Mouse (Mus musculus): ENCODE measurements around the gene Nemf. TPM values are rescaled to one million over a fixed set of nuclear protein-coding genes. Genes with fewer than 3 reads are reported as not detected.
"Not testable (repeated sequence)": the region's sequence is repeated elsewhere in the genome, so short reads cannot be mapped to it uniquely, and the experiment has no call there.

The Nemf gene
- total and polyA plus RNA-seq, 2 experiments: 2.2 to 14.6 TPM

- Histone ChIP-seq H3K9ac (ENCODE audit: low read depth, low read length) (no peak overlapping the region), H3K4me3 (ENCODE audit: insufficient read depth, low read depth, low read length) (no peak overlapping the region), H3K36me3 (ENCODE audit: control insufficient read depth, insufficient read depth, low read length) (no peaks in the 10 kb centered on the region), H3K4me1 (ENCODE audit: control insufficient read depth, insufficient read depth, low read length) (peaks cover 5% of the 10 kb centered on the region; the same call in 1 of the 2 replicates), H3K27me3 (ENCODE audit: control insufficient read depth, insufficient read depth, low read length) (no peaks in the 10 kb centered on the region), H3K27ac (replicated peaks; ENCODE audit: insufficient read depth, low read depth, low read length) (no peak overlapping the region), H3K79me2 (ENCODE audit: control insufficient read depth, insufficient read depth, low read length) (no peaks in the 10 kb centered on the region)
- TF ChIP-seq CTCF (IDR thresholded peaks at IDR 0.05; ENCODE audit: low read depth, low read length) (no peak), POLR2A (IDR thresholded peaks at IDR 0.05; ENCODE audit: extremely low read depth, insufficient read depth, low read length) (no peak)
- DNase-seq (ENCODE audit: extremely low read depth, low read depth, low spot score): no peak
- whole genome bisulfite sequencing: 45% methylated on average over 4 of the region's 4 CpGs
Measured at GRCm38 (mm10) chr12:69362388-69362787, 5.4 kb upstream of the Nemf start.

- 8% methylated on average over 10 of the region's 10 CpGs for WGBS
Measured at GRCm38 (mm10) chr12:69361919-69362318, 5.0 kb upstream of the Nemf start.

GRCm38 (mm10) chr12:69360997-69361899, 4.3 kb upstream of the Nemf start:
- not testable (repeated sequence) for H3K4me1 ChIP-seq (ENCODE audit: control insufficient read depth, insufficient read depth, low read length); H3K27me3 ChIP-seq (ENCODE audit: control insufficient read depth, insufficient read depth, low read length); H3K36me3 ChIP-seq (ENCODE audit: control insufficient read depth, insufficient read depth, low read length); H3K79me2 ChIP-seq (ENCODE audit: control insufficient read depth, insufficient read depth, low read length)
- peak; percentile 90 for DNase-seq (ENCODE audit: extremely low read depth, low read depth, low spot score)
- Histone ChIP-seq H3K4me3 (ENCODE audit: insufficient read depth, low read depth, low read length) (peak overlapping the region; percentile 55), H3K9ac (ENCODE audit: low read depth, low read length) (peak overlapping the region; percentile 73), H3K27ac (replicated peaks; ENCODE audit: insufficient read depth, low read depth, low read length) (peak overlapping the region; percentile 77)
- TF ChIP-seq POLR2A (IDR thresholded peaks at IDR 0.05; ENCODE audit: extremely low read depth, insufficient read depth, low read length): 0 out of 2 replicates have a peak, but pooled peaks have one; percentile 36
- under 1% methylated on average over 42 of the region's 50 CpGs for WGBS

More at GRCm38 (mm10) chr12:69361919-69362318, 5.0 kb upstream of the Nemf start:
- no peak for DNase-seq (ENCODE audit: extremely low read depth, low read depth, low spot score)
- H3K36me3 ChIP-seq (ENCODE audit: control insufficient read depth, insufficient read depth, low read length): no peaks in the 10 kb centered on the region
- no peak for TF ChIP-seq CTCF (IDR thresholded peaks at IDR 0.05; ENCODE audit: low read depth, low read length)
- TF ChIP-seq POLR2A (IDR thresholded peaks at IDR 0.05; ENCODE audit: extremely low read depth, insufficient read depth, low read length): no peak
- H3K79me2 ChIP-seq (ENCODE audit: control insufficient read depth, insufficient read depth, low read length): no peaks in the 10 kb centered on the region
- H3K27ac ChIP-seq (replicated peaks; ENCODE audit: insufficient read depth, low read depth, low read length): peak overlapping the region; percentile 77
- peak overlapping the region; percentile 73 for H3K9ac ChIP-seq (ENCODE audit: low read depth, low read length)
- H3K4me1 ChIP-seq (ENCODE audit: control insufficient read depth, insufficient read depth, low read length): peaks cover 5% of the 10 kb centered on the region; the same call in 1 of the 2 replicates
- H3K4me3 ChIP-seq (ENCODE audit: insufficient read depth, low read depth, low read length): peak overlapping the region; percentile 55
- no peaks in the 10 kb centered on the region for H3K27me3 ChIP-seq (ENCODE audit: control insufficient read depth, insufficient read depth, low read length)

GRCm38 (mm10) chr12:69360655-69360996, 3.7 kb upstream of the Nemf start:
- Histone ChIP-seq H3K27ac (replicated peaks; ENCODE audit: insufficient read depth, low read depth, low read length) (no peak overlapping the region), H3K4me3 (ENCODE audit: insufficient read depth, low read depth, low read length) (no peak overlapping the region)
- TF ChIP-seq POLR2A (IDR thresholded peaks at IDR 0.05; ENCODE audit: extremely low read depth, insufficient read depth, low read length) (no peak), CTCF (IDR thresholded peaks at IDR 0.05; ENCODE audit: low read depth, low read length) (peak; percentile 60)

GRCm38 (mm10) chr12:69357300-69357646, 308 bp upstream of the Nemf start:
- WGBS: 7% methylated on average over 13 of the region's 13 CpGs
- Histone ChIP-seq H3K27me3 (ENCODE audit: control insufficient read depth, insufficient read depth, low read length) (no peaks in the 10 kb centered on the region), H3K4me1 (ENCODE audit: control insufficient read depth, insufficient read depth, low read length) (no peaks in the 10 kb centered on the region; the same call in 1 of the 2 replicates), H3K36me3 (ENCODE audit: control insufficient read depth, insufficient read depth, low read length) (peaks cover 19% of the 10 kb centered on the region), H3K4me3 (ENCODE audit: insufficient read depth, low read depth, low read length) (peak overlapping the region; percentile 82), H3K27ac (replicated peaks; ENCODE audit: insufficient read depth, low read depth, low read length) (peak overlapping the region; percentile 30), H3K9ac (ENCODE audit: low read depth, low read length) (peak overlapping the region; percentile 57), H3K79me2 (ENCODE audit: control insufficient read depth, insufficient read depth, low read length) (no peaks in the 10 kb centered on the region)
- no peak for DNase-seq (ENCODE audit: extremely low read depth, low read depth, low spot score)
- TF ChIP-seq POLR2A (IDR thresholded peaks at IDR 0.05; ENCODE audit: extremely low read depth, insufficient read depth, low read length) (no peak), CTCF (IDR thresholded peaks at IDR 0.05; ENCODE audit: low read depth, low read length) (no peak)

More at GRCm38 (mm10) chr12:69360655-69360996, 3.7 kb upstream of the Nemf start:
- DNase-seq (ENCODE audit: extremely low read depth, low read depth, low spot score): peak; percentile 66
- no peaks in the 10 kb centered on the region for H3K79me2 ChIP-seq (ENCODE audit: control insufficient read depth, insufficient read depth, low read length)
- no peaks in the 10 kb centered on the region for H3K36me3 ChIP-seq (ENCODE audit: control insufficient read depth, insufficient read depth, low read length)
- H3K27me3 ChIP-seq (ENCODE audit: control insufficient read depth, insufficient read depth, low read length): no peaks in the 10 kb centered on the region
- H3K9ac ChIP-seq (ENCODE audit: low read depth, low read length): no peak overlapping the region
- WGBS: 10% methylated on average over 5 of the region's 5 CpGs
- H3K4me1 ChIP-seq (ENCODE audit: control insufficient read depth, insufficient read depth, low read length): peaks cover 3% of the 10 kb centered on the region; the same call in 1 of the 2 replicates

- peaks cover 52% of the 10 kb centered on the region for H3K36me3 ChIP-seq (ENCODE audit: control insufficient read depth, insufficient read depth, low read length)
- TF ChIP-seq POLR2A (IDR thresholded peaks at IDR 0.05; ENCODE audit: extremely low read depth, insufficient read depth, low read length) (no peak), CTCF (IDR thresholded peaks at IDR 0.05; ENCODE audit: low read depth, low read length) (no peak)
- no peaks in the 10 kb centered on the region for H3K79me2 ChIP-seq (ENCODE audit: control insufficient read depth, insufficient read depth, low read length)
- 48% methylated on average over 1 of the region's 1 CpGs for WGBS
- no peaks in the 10 kb centered on the region for H3K27me3 ChIP-seq (ENCODE audit: control insufficient read depth, insufficient read depth, low read length)
- no peaks in the 10 kb centered on the region; the same call in 1 of the 2 replicates for H3K4me1 ChIP-seq (ENCODE audit: control insufficient read depth, insufficient read depth, low read length)
- H3K4me3 ChIP-seq (ENCODE audit: insufficient read depth, low read depth, low read length): no peak overlapping the region
- no peak overlapping the region for H3K9ac ChIP-seq (ENCODE audit: low read depth, low read length)
- DNase-seq (ENCODE audit: extremely low read depth, low read depth, low spot score): no peak
- no peak overlapping the region for H3K27ac ChIP-seq (replicated peaks; ENCODE audit: insufficient read depth, low read depth, low read length)
Measured at GRCm38 (mm10) chr12:69351685-69352084, 5.3 kb downstream of the Nemf start.

Data from liver, adult 2 months (tissue).